Comparison of ENCODE assay signal across 11 mouse cellular contexts in genomic region chr1:39284786-39285185, GRCm38 (mm10).
DNase-seq lines count a peak whose midpoint lies in the region; ATAC-seq and TF ChIP-seq lines count a peak whose summit lies in the region.
"Had no signal": no experiment of that assay in that cellular context is flagged by ENCODE, and none has a peak within 500 bp of the region (broad histone marks: within the 10 kb centered on the region; RNA-seq: fewer than 3 reads in every experiment).

No protein-coding gene starts in this region.

- intact Hi-C loops in left cerebral cortex, postnatal 4 days (cut with DNase I) = no loop called here
- intact Hi-C loops in gastrocnemius, adult 2 months (cut with DNase I) = loop anchor here (5.0 kb wide), 2 partner anchors 33 to 92 kb away; partner anchors contain the start of gene Npas2

- no peaks in the 10 kb centered on the region for H3K27me3 ChIP-seq in midbrain, embryonic 10.5 days (ENCODE audit: low read depth, poor library complexity, severe bottlenecking)
- H3K27me3 ChIP-seq in intestine, embryonic 15.5 days (replicated peaks) = no peaks in the 10 kb centered on the region

- H3K27ac ChIP-seq in gastrocnemius, adult 2 months = peak overlapping the region; percentile 39
- H3K27ac ChIP-seq in midbrain, embryonic 10.5 days (replicated peaks) = no peak overlapping the region
- no peak overlapping the region for H3K27ac ChIP-seq in intestine, embryonic 15.5 days
- H3K27ac ChIP-seq: macrophage had no signal

- TF ChIP-seq CTCF in gastrocnemius, adult 2 months (IDR thresholded peaks at IDR 0.05) = no peak

- WGBS in midbrain, embryonic 10.5 days = 92% methylated on average over 16 of the region's 16 CpGs
- 77% methylated on average over 16 of the region's 16 CpGs for WGBS in intestine, embryonic 15.5 days

- H3K36me3 ChIP-seq in midbrain, embryonic 10.5 days = no peaks in the 10 kb centered on the region
- no peaks in the 10 kb centered on the region for H3K36me3 ChIP-seq in intestine, embryonic 15.5 days

- H3K4me2 ChIP-seq in intestine, embryonic 15.5 days (replicated peaks) = no peak overlapping the region

- peak overlapping the region; percentile 28 for H3K4me3 ChIP-seq in gastrocnemius, adult 2 months
- H3K4me3 ChIP-seq in midbrain, embryonic 10.5 days = no peak overlapping the region
- H3K4me3 ChIP-seq in intestine, embryonic 15.5 days (replicated peaks) = no peak overlapping the region

- no peak for ATAC-seq in intestine, embryonic 15.5 days
- ATAC-seq: intestine, embryonic 16.5 days had no signal

- peak; percentile 7 for DNase-seq in left cerebral cortex, postnatal 4 days
- no peak for DNase-seq in left cerebral cortex, adult 8-10 months (ENCODE audit: low spot score in 2 of 2)
- DNase-seq in gastrocnemius, adult 2 months = peak; percentile 80
- peak; percentile 57 to 75 for DNase-seq in kidney, postnatal 25 days
- peak; percentile 68 for DNase-seq in retina, embryonic 14.5 days (ENCODE audit: low spot score)
- no peak for DNase-seq in midbrain, embryonic 10.5 days (ENCODE audit: low spot score)
- DNase-seq in frontal cortex, postnatal 14 days (ENCODE audit: low spot score in 2 of 2) = no peak
- DNase-seq: thymus, adult 18-20 months had no signal

- H3K9ac ChIP-seq in intestine, embryonic 15.5 days = no peak overlapping the region

- no peaks in the 10 kb centered on the region for H3K4me1 ChIP-seq in midbrain, embryonic 10.5 days
- H3K4me1 ChIP-seq in intestine, embryonic 15.5 days (replicated peaks) = 0 out of 2 replicates have a peak, but pooled peaks cover 3% of the 10 kb centered on the region

- no peaks in the 10 kb centered on the region for H3K9me3 ChIP-seq in midbrain, embryonic 10.5 days (replicated peaks)
- no peaks in the 10 kb centered on the region for H3K9me3 ChIP-seq in intestine, embryonic 15.5 days

Comparison
In these comparisons a context has a peak if more than half of its experiments do, and no peak if none do; other contexts are left out.
1. DNase-seq: peak in left cerebral cortex, postnatal 4 days (single experiment), gastrocnemius, adult 2 months (single experiment), kidney, postnatal 25 days (2 of 2) and retina, embryonic 14.5 days (single experiment); none in left cerebral cortex, adult 8-10 months (0 of 2), midbrain, embryonic 10.5 days (single experiment) and frontal cortex, postnatal 14 days (0 of 2).